19 mouse cellular contexts compared by ENCODE assay signal in genomic region chr14:104867540-104867939, GRCm38 (mm10).
DNase-seq lines count a peak whose midpoint lies in the region; ATAC-seq and TF ChIP-seq lines count a peak whose summit lies in the region.
"Had no signal": no experiment of that assay in that cellular context is flagged by ENCODE, and none has a peak within 500 bp of the region (broad histone marks: within the 10 kb centered on the region; RNA-seq: fewer than 3 reads in every experiment).

No protein-coding gene starts in this region.

- DNase-seq in hindbrain, postnatal 0 days (ENCODE audit: low spot score), result no peak
- peak; percentile 0 for DNase-seq in lung, postnatal 25 days (ENCODE audit: low spot score)
- no peak for DNase-seq in lung, postnatal 14 days
- no peak for DNase-seq in layer of hippocampus, postnatal 36 days
- DNase-seq: adrenal gland, postnatal 10 days; cerebellum, adult 11 months; cerebellum, adult 8-10 months; cerebellum, postnatal 14 days; gastrocnemius, adult 2 months; gastrocnemius, postnatal 25 days; heart, adult 2 months had no signal

- no peaks in the 10 kb centered on the region for H3K9me3 ChIP-seq in hindbrain, postnatal 0 days (ENCODE audit: low read length)
- no peaks in the 10 kb centered on the region for H3K9me3 ChIP-seq in hindbrain, embryonic 16.5 days (ENCODE audit: control insufficient read depth, low read length)
- H3K9me3 ChIP-seq: embryonic facial prominence, embryonic 12.5 days; heart, embryonic 13.5 days; hindbrain, embryonic 15.5 days had no signal

- no peaks in the 10 kb centered on the region for H3K36me3 ChIP-seq in hindbrain, postnatal 0 days (ENCODE audit: insufficient read depth, low read length)
- no peaks in the 10 kb centered on the region for H3K36me3 ChIP-seq in hindbrain, embryonic 16.5 days (ENCODE audit: control insufficient read depth, insufficient read depth, low read length)
- H3K36me3 ChIP-seq: embryonic facial prominence, embryonic 12.5 days; G1E; heart, embryonic 13.5 days; hindbrain, embryonic 15.5 days had no signal

- no peak for ATAC-seq in hindbrain, postnatal 0 days
- no peak for ATAC-seq in hindbrain, embryonic 16.5 days
- ATAC-seq in common myeloid progenitor, adult 5-6 weeks (replicated peaks; ENCODE audit: low read depth, poor library complexity, severe bottlenecking), result peak; percentile 52; the same call in 1 of the 2 replicates
- ATAC-seq in megakaryocyte progenitor cell, adult 5-6 weeks (replicated peaks; ENCODE audit: poor library complexity), result peak; percentile 65; the same call in 1 of the 2 replicates
- ATAC-seq: forebrain, embryonic 16.5 days had no signal

- H3K4me2 ChIP-seq in hindbrain, postnatal 0 days (ENCODE audit: low read depth, low read length), result no peak overlapping the region
- no peak overlapping the region for H3K4me2 ChIP-seq in hindbrain, embryonic 16.5 days (ENCODE audit: low read length)
- H3K4me2 ChIP-seq: embryonic facial prominence, embryonic 12.5 days; heart, embryonic 13.5 days; hindbrain, embryonic 15.5 days had no signal

- WGBS in hindbrain, postnatal 0 days, result 61% methylated on average over 6 of the region's 6 CpGs
- 81% methylated on average over 6 of the region's 6 CpGs for whole genome bisulfite sequencing in hindbrain, embryonic 16.5 days

- no peak overlapping the region for H3K9ac ChIP-seq in hindbrain, postnatal 0 days (replicated peaks; ENCODE audit: low read length)
- no peak overlapping the region for H3K9ac ChIP-seq in hindbrain, embryonic 16.5 days (ENCODE audit: low read depth, low read length)
- H3K9ac ChIP-seq: embryonic facial prominence, embryonic 12.5 days; heart, embryonic 13.5 days; hindbrain, embryonic 15.5 days had no signal

- peak; percentile 4; the same call in 1 of the 2 replicates for TF ChIP-seq CTCF in hindbrain, postnatal 0 days (IDR thresholded peaks at IDR 0.05; ENCODE audit: low read depth)

- H3K4me1 ChIP-seq in hindbrain, postnatal 0 days (ENCODE audit: insufficient read depth, low read length), result no peaks in the 10 kb centered on the region
- H3K4me1 ChIP-seq in hindbrain, embryonic 16.5 days (ENCODE audit: control insufficient read depth, insufficient read depth, low read depth, low read length), result no peaks in the 10 kb centered on the region
- H3K4me1 ChIP-seq: embryonic facial prominence, embryonic 12.5 days; heart, embryonic 13.5 days; hindbrain, embryonic 15.5 days had no signal

- no peak overlapping the region for H3K4me3 ChIP-seq in hindbrain, postnatal 0 days (ENCODE audit: low read length)
- H3K4me3 ChIP-seq in hindbrain, embryonic 16.5 days (ENCODE audit: low read length), result no peak overlapping the region
- H3K4me3 ChIP-seq: embryonic facial prominence, embryonic 12.5 days; gastrocnemius, adult 2 months; heart, adult 2 months; heart, embryonic 13.5 days; hindbrain, embryonic 15.5 days had no signal

- no peaks in the 10 kb centered on the region for H3K27me3 ChIP-seq in hindbrain, postnatal 0 days (ENCODE audit: insufficient read depth, low read length)
- H3K27me3 ChIP-seq in hindbrain, embryonic 16.5 days (replicated peaks; ENCODE audit: control insufficient read depth, insufficient read depth, low read length), result no peaks in the 10 kb centered on the region
- H3K27me3 ChIP-seq: embryonic facial prominence, embryonic 12.5 days; heart, embryonic 13.5 days; hindbrain, embryonic 15.5 days had no signal

- no peak overlapping the region for H3K27ac ChIP-seq in hindbrain, postnatal 0 days
- H3K27ac ChIP-seq in hindbrain, embryonic 16.5 days (ENCODE audit: low read depth, low read length), result no peak overlapping the region
- H3K27ac ChIP-seq: embryonic facial prominence, embryonic 12.5 days; gastrocnemius, adult 2 months; heart, adult 2 months; heart, embryonic 13.5 days; hindbrain, embryonic 15.5 days had no signal

Comparison
In these comparisons a context has a peak if more than half of its experiments do, and no peak if none do; other contexts are left out.
1. ATAC-seq: peak in common myeloid progenitor, adult 5-6 weeks (single experiment) and megakaryocyte progenitor cell, adult 5-6 weeks (single experiment); none in hindbrain, postnatal 0 days (single experiment) and hindbrain, embryonic 16.5 days (single experiment).